Mouse (Mus musculus) spleen, adult 2 months (tissue): ENCODE results near the gene Cd164l2.

ENCODE experiments used
- CTCF ChIP-seq: fragments of 200-500 bp; IDR thresholded peaks from 2 replicates; pipeline ENCODE4 v1.5.1; 2011; ENCODE audit warnings: mild to moderate bottlenecking, inconsistent platforms; ENCODE audit not compliant: insufficient read depth, insufficient read length, insufficient replicate concordance; ENCODE audit errors: extremely low read depth
- POLR2A ChIP-seq: fragments of 200-500 bp; IDR thresholded peaks from 2 replicates; pipeline ENCODE4 v1.6.1; 2011; ENCODE audit warnings: low read depth, low read length, inconsistent platforms

- TF ChIP-seq POLR2A (no peak), CTCF (no peak)
Measured at GRCm38 (mm10) chr4:133252089-133252488, 40.2 kb downstream of the Cd164l2 start.
